In genomic region chr6:37542145-37542544, GRCm38 (mm10) we compare ENCODE assay signal across 27 mouse cellular contexts. TPM values are rescaled to one million over a fixed set of nuclear protein-coding genes. Genes with fewer than 3 reads are reported as not detected.
"Had no signal": no experiment of that assay in that cellular context is flagged by ENCODE, and none has a peak within 500 bp of the region (broad histone marks: within the 10 kb centered on the region; RNA-seq: fewer than 3 reads in every experiment).

No protein-coding gene starts in this region.

- H3K27me3 ChIP-seq: heart, embryonic 12.5 days; hindbrain, embryonic 12.5 days; intestine, embryonic 15.5 days; kidney, embryonic 15.5 days; limb, embryonic 12.5 days had no signal

- H3K4me3 ChIP-seq: gastrocnemius, adult 2 months; heart, adult 2 months; heart, embryonic 10.5 days; heart, embryonic 12.5 days; hindbrain, embryonic 10.5 days; hindbrain, embryonic 12.5 days; intestine, embryonic 15.5 days; kidney, embryonic 15.5 days; layer of hippocampus, adult 2 months; left cerebral cortex, adult 2 months; limb, embryonic 12.5 days had no signal

- H3K4me2 ChIP-seq: heart, embryonic 12.5 days; hindbrain, embryonic 12.5 days; hindbrain, embryonic 14.5 days; intestine, embryonic 15.5 days; kidney, embryonic 15.5 days; limb, embryonic 12.5 days had no signal

- DNase-seq: gastrocnemius, adult 2 months; gastrocnemius, postnatal 10 days; gastrocnemius, postnatal 25 days; heart, adult 2 months; heart, postnatal 10 days; heart, postnatal 4 days; kidney, postnatal 14 days; liver had no signal

- H3K36me3 ChIP-seq: heart, embryonic 10.5 days; heart, embryonic 12.5 days; hindbrain, embryonic 10.5 days; hindbrain, embryonic 12.5 days; intestine, embryonic 15.5 days; kidney, embryonic 15.5 days; limb, embryonic 12.5 days had no signal

- H3K4me1 ChIP-seq: heart, embryonic 12.5 days; hindbrain, embryonic 10.5 days; hindbrain, embryonic 12.5 days; kidney, embryonic 15.5 days; limb, embryonic 12.5 days had no signal

- H3K9me3 ChIP-seq: heart, embryonic 10.5 days; heart, embryonic 12.5 days; hindbrain, embryonic 10.5 days; hindbrain, embryonic 12.5 days; intestine, embryonic 15.5 days; kidney, embryonic 15.5 days; limb, embryonic 12.5 days had no signal

- ATAC-seq: forebrain, embryonic 16.5 days; hindbrain, embryonic 16.5 days; inflammation-experienced regulatory T-cells, adult 6 months; intestine, embryonic 15.5 days; intestine, postnatal 0 days had no signal

- H3K27ac ChIP-seq: gastrocnemius, adult 2 months; heart, adult 2 months; heart, embryonic 10.5 days; hindbrain, embryonic 10.5 days; hindbrain, embryonic 12.5 days; hindbrain, embryonic 14.5 days; intestine, embryonic 15.5 days; kidney, embryonic 15.5 days; kidney, postnatal 0 days; layer of hippocampus, adult 2 months; left cerebral cortex, adult 2 months; limb, embryonic 12.5 days; liver, embryonic 14.5 days had no signal

- H3K9ac ChIP-seq: heart, embryonic 12.5 days; hindbrain, embryonic 12.5 days; hindbrain, embryonic 14.5 days; intestine, embryonic 15.5 days; kidney, embryonic 15.5 days; limb, embryonic 12.5 days; liver, embryonic 14.5 days had no signal

RNA-seq across cellular contexts. Expression of gene Akr1d1, which starts 12.2 kb away (rescaled TPM):
- polyA plus RNA-seq: forebrain, embryonic 16.5 days; frontal cortex, adult 2 months; heart, adult 2 months; heart, embryonic 10.5 days; heart, embryonic 12.5 days; heart, embryonic 14.5 days; heart, embryonic 16.5 days; hindbrain, embryonic 10.5 days; hindbrain, embryonic 12.5 days; hindbrain, embryonic 14.5 days; hindbrain, embryonic 16.5 days; inflammation-experienced regulatory T-cells, adult 6 months; limb, embryonic 12.5 days had no signal
